Mouse (Mus musculus) heart, postnatal 0 days (tissue): Measurements from ENCODE around the gene Cxcl17.

Experiments used
- CTCF ChIP-seq: IDR thresholded peaks from 2 replicates; pipeline ENCODE4 v1.5.1; 2016; ENCODE audit warnings: antibody characterized with exemption, control low read depth, low read depth
- EP300 ChIP-seq: IDR thresholded peaks from 2 replicates; pipeline ENCODE4 v1.6.1; 2016; ENCODE audit warnings: antibody characterized with exemption, low read depth

- TF ChIP-seq CTCF, result no peak
- TF ChIP-seq EP300, result no peak
These were observed 36.1 kb downstream of the Cxcl17 start for GRCm38 (mm10) chr7:25376556-25376955.
